Mouse (Mus musculus) forebrain, embryonic 11.5 days (tissue): ENCODE measurements around the gene Armc6. TPM values are rescaled to one million over a fixed set of nuclear protein-coding genes. Genes with fewer than 3 reads are reported as not detected.
"Not testable (repeated sequence)": the region's sequence is repeated elsewhere in the genome, so short reads cannot be mapped to it uniquely, and the experiment has no call there.

Experiments used
- ATAC-seq: fragments of 200-750 bp; cut with Nextera tagmentation; replicated peaks from 2 replicates; pipeline ENCODE4 v1.8.0; 2017; ENCODE audit warnings: moderate TSS enrichment; ENCODE audit not compliant: low FRiP score
- DNase-seq: peaks from one replicate; pipeline ENCODE4 v3.0.0-alpha.2; 2017; ENCODE audit warnings: low spot score
- H3K27ac ChIP-seq: fragments of 300-500 bp; sonication (generic); 2 replicates; pipeline ENCODE4 v1.5.1; 2014; ENCODE audit warnings: low read depth, low read length
- H3K27me3 ChIP-seq: fragments of 300-500 bp; sonication (generic); 2 replicates; pipeline ENCODE4 v1.6.1; 2014; ENCODE audit warnings: mild to moderate bottlenecking, low read length, mixed read lengths; ENCODE audit not compliant: control insufficient read depth, insufficient read depth
- H3K36me3 ChIP-seq: fragments of 300-500 bp; sonication (generic); 2 replicates; pipeline ENCODE4 v1.6.1; 2014; ENCODE audit warnings: mild to moderate bottlenecking, low read length, moderate library complexity, mixed read lengths; ENCODE audit not compliant: control insufficient read depth, insufficient read depth
- H3K4me1 ChIP-seq: fragments of 300-500 bp; sonication (generic); replicated peaks from 2 replicates; pipeline ENCODE4 v1.6.1; 2014; ENCODE audit warnings: low read length, mixed read lengths; ENCODE audit not compliant: control insufficient read depth, insufficient read depth
- H3K4me2 ChIP-seq: fragments of 300-500 bp; sonication (generic); 2 replicates; pipeline ENCODE4 v1.6.1; 2014; ENCODE audit warnings: low read depth, mild to moderate bottlenecking, low read length, moderate library complexity, mixed read lengths; ENCODE audit not compliant: severe bottlenecking
- H3K4me3 ChIP-seq: fragments of 300-500 bp; sonication (generic); 2 replicates; pipeline ENCODE4 v1.5.1; 2014; ENCODE audit warnings: low read depth, low read length
- H3K9ac ChIP-seq: fragments of 300-500 bp; sonication (generic); 2 replicates; pipeline ENCODE4 v1.6.1; 2014; ENCODE audit warnings: low read length
- H3K9me3 ChIP-seq: fragments of 300-500 bp; sonication (generic); 2 replicates; pipeline ENCODE4 v1.6.1; 2016; ENCODE audit warnings: low read length, mixed read lengths; ENCODE audit not compliant: control insufficient read depth
- WGBS: fragments of 180-500 bp; shearing (Covaris S2); extraction: QIAGEN DNeasy Blood & Tissue Kit; methylation state at CpG from one replicate; pipeline ENCODE4 v1.1.7; 2014; 5-methylcytosine and 5-hydroxymethylcytosine counted together
- polyA plus RNA-seq: library from polyadenylated mRNA; unstranded; fragments of >200 nt; fragmentation: Nextera tagmentation; extraction: Ambion mirVana; gene quantifications from 2 replicates; pipeline ENCODE4 v1.2.1, GENCODE M21; 2014

The Armc6 gene
- polyA plus RNA-seq, 1 experiment from 2014 or later: 31.2 TPM

DNA sequence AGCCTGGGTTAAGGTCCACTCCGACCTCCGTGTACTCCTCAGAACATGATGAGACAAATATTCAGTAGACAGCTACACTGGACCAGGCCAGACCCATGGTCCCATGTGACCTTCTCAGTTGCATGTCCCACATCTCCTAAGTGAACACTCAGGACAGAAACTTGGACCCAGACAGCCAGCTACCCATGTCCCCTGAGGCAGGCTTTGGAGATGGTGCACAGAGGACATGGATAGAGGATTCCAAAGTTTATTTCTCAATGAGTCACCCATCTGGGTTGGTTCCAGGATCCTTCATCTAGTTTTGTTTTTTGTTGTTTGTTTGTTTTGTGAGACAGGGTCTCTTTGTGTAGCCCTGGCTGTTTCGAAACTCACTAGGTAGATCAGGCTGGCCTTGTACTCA, 13.4 kb downstream of the Armc6 start:
- 95% methylated on average over 3 of the region's 3 CpGs for WGBS
- no peak for ATAC-seq
- no peak overlapping the region for H3K9ac ChIP-seq
- H3K4me1 ChIP-seq: no peaks in the 10 kb centered on the region
- DNase-seq: no peak
- H3K27me3 ChIP-seq: no peaks in the 10 kb centered on the region
- no peak overlapping the region for H3K4me3 ChIP-seq
- no peak overlapping the region for H3K27ac ChIP-seq
- no peaks in the 10 kb centered on the region for H3K36me3 ChIP-seq
- no peak overlapping the region for H3K4me2 ChIP-seq
- H3K9me3 ChIP-seq: no peaks in the 10 kb centered on the region

DNA sequence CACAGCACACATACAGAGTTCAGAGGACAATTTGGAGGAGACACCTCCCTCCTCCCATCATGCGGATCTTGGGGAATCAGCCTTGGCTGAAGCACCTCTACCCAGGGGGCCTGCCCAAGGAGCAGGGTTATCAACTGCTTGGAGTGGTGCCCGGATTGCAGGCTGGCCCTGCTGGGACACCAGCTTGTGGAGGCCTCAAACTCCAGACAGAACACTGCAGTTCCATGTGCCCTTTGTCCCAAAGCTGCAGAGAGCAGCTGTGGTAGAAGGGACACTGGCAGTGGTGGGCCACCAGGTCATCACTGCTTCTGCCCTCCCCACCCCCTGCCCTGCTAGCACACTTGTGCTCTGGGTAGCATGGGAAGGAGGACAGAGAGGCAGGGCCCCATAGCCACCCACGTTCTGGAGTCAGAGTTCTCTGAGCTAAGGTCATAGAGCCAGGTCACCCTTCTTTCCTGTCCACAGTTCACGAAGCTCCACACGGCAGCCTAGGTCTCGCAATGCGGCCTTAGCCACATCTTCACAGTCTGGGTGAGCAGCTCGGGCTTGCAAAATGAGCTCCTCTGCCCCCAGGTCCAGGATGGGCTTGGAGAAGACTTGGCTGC, 13.9 kb downstream of the Armc6 start:
- Histone ChIP-seq H3K27me3 (no peaks in the 10 kb centered on the region), H3K9ac (no peak overlapping the region), H3K9me3 (no peaks in the 10 kb centered on the region), H3K4me1 (no peaks in the 10 kb centered on the region), H3K27ac (no peak overlapping the region), H3K36me3 (no peaks in the 10 kb centered on the region), H3K4me2 (no peak overlapping the region), H3K4me3 (no peak overlapping the region)
- 78% methylated on average over 8 of the region's 8 CpGs for WGBS
- DNase-seq: no peak
- no peak for ATAC-seq

DNA sequence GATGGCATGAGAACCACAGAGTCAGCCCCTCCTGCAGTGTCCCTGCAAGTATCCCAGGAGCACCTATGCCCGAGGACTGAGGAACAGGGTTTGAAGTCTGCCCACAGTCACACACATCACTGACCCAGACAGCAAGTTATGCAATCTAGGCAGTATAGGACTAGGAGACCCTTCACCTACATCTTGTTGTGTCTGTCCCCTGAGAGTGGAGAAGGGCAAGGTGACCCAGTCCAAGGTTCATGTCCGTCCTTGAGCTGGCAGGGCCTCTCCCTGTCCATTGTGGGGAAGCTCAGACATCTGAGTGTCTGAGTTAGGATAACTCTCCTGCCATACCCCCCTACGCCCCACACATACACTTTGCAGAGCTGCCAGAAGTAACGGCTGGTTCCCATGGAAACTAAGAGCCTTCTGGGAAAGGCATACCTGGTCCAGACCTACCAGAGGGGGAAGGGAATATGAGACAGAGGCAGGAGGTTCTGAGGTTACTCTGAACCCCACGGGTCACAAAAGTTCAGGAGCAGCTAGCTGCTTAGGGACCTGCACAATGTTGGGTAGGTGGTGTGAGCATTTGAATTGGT, 15.1 kb downstream of the Armc6 start:
- WGBS: 65% methylated on average over 5 of the region's 5 CpGs

DNA sequence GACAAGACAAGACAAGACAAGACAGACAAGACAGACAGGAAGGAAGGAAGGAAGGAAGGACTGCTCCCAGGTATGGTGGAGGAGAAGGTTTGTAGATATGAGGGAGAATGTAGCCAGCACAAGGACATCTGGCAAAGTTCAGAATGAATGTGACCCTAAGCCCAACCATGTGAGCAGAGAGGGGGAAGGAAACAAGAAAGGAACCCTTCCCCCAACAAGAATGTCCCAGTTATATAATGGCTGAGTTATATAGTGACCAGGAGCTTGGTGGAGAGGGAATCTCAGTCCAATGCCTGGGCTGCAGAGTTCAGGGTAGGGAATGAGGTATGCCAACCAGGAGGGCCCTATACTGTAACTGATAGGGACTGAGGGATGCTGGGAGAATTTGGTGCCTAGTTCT, 16.8 kb downstream of the Armc6 start:
- ATAC-seq: no peak

More for the DNA sequence above, 15.1 kb downstream of the Armc6 start:
- Histone ChIP-seq H3K36me3 (no peaks in the 10 kb centered on the region), H3K9ac (no peak overlapping the region), H3K27me3 (no peaks in the 10 kb centered on the region), H3K4me2 (no peak overlapping the region), H3K4me1 (no peaks in the 10 kb centered on the region), H3K27ac (no peak overlapping the region), H3K9me3 (no peaks in the 10 kb centered on the region), H3K4me3 (no peak overlapping the region)
- no peak for ATAC-seq
- DNase-seq: no peak

DNA sequence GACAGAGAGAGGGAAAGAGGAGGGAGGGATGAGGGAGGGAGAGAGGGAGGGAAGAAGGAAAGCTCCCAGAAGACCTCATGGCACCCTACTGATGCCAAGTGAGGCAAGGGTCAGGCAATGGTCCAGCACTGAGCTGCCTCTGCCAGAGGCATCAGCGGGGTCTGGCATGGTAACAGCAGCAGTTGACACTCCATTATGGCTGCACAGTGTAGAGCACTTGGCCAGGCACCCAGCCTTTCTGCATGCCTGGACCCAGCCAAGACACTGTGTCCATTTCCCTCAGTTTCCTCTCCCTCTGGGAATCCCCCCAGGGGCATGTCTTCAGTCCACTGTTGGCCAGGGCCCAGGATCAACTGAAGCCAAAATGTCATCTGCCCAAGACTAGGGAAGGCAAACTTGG, 17.7 kb downstream of the Armc6 start:
- Histone ChIP-seq H3K36me3 (no peaks in the 10 kb centered on the region), H3K9me3 (no peaks in the 10 kb centered on the region), H3K4me3 (no peak overlapping the region), H3K4me2 (no peak overlapping the region), H3K9ac (no peak overlapping the region), H3K27me3 (no peaks in the 10 kb centered on the region; the same call in 1 of the 2 replicates), H3K4me1 (peaks cover 2% of the 10 kb centered on the region; the same call in 1 of the 2 replicates), H3K27ac (no peak overlapping the region)
- ATAC-seq (no peak), DNase-seq (no peak)
- 82% methylated on average over 1 of the region's 1 CpGs for WGBS

More for the DNA sequence above, 16.8 kb downstream of the Armc6 start:
- no peak overlapping the region for H3K27ac ChIP-seq
- H3K4me3 ChIP-seq: no peak overlapping the region
- no peak overlapping the region for H3K4me2 ChIP-seq
- H3K4me1 ChIP-seq: no peaks in the 10 kb centered on the region
- no peak overlapping the region for H3K9ac ChIP-seq
- H3K36me3 ChIP-seq: no peaks in the 10 kb centered on the region
- no peaks in the 10 kb centered on the region for H3K9me3 ChIP-seq
- H3K27me3 ChIP-seq: no peaks in the 10 kb centered on the region
- DNase-seq: no peak

DNA sequence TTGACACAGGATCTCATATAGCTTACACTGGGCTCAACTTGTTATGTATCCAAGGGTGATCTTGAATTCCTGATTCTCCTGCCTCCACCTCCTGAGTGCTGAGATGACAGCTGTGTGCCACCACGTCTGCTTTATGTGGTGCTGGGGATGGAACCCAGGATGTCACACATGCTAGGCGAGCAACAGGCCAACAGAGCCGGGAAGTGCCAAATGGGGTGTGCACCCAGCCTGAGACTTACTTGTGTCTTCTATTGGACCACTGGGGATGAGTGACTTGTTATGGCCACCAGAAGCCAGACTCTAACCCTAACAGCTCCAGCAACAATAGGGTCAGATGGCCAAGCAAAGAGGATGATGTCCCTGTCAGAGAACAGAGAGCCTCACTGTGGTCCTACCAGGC, 18.1 kb downstream of the Armc6 start:
- not testable (repeated sequence) for H3K27ac ChIP-seq, H3K27me3 ChIP-seq, H3K4me3 ChIP-seq, H3K9me3 ChIP-seq, DNase-seq, ATAC-seq, H3K4me1 ChIP-seq, H3K4me2 ChIP-seq, H3K9ac ChIP-seq, H3K36me3 ChIP-seq
- 79% methylated on average over 3 of the region's 3 CpGs for WGBS

DNA sequence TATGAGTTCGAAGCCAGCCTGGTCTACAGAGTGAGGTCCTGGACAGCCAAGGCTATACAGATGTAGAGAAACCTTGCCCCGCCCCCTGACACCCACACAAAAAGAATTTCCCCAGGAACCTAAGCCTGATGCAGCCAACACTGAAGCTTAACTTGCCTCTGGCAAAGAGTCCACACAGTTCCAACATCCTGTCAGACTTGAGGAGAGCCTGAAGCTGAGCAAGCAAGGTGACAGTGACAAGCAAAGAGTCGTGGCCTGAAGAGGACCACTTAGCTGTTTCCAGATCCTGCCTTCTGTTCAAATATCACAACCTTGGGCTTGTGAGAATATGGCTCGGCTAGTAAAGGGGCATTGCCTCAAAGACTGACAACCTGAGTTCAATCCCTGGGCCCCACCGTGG, 19.2 kb downstream of the Armc6 start:
- H3K4me1 ChIP-seq: peaks cover 4% of the 10 kb centered on the region; the same call in 1 of the 2 replicates
- H3K27ac ChIP-seq: no peak overlapping the region
- 78% methylated on average over 5 of the region's 5 CpGs for WGBS
- no peak for DNase-seq
- H3K4me3 ChIP-seq: no peak overlapping the region
- H3K4me2 ChIP-seq: no peak overlapping the region
- no peak for ATAC-seq
- H3K9me3 ChIP-seq: no peaks in the 10 kb centered on the region
- H3K27me3 ChIP-seq: peaks cover 10% of the 10 kb centered on the region
- no peak overlapping the region for H3K9ac ChIP-seq
- no peaks in the 10 kb centered on the region for H3K36me3 ChIP-seq

DNA sequence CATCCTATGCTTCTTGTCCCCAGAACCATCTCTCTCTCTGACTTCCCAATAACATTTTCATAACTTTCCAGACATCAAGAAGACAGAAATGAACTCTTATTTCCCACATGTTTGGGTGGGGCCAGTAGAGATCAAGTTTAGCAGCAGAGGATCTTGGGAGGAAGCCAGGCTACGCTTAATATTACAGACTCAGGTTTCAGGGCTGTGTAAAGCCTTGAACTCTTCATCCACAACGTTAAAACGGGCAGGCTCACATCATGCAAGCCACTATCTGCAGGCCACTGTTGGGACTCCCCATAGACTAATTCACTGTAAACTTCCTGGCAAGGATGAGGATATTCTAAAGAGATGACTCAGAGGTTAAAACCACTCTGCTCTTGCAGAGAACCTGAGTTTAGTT, 19.9 kb downstream of the Armc6 start:
- Histone ChIP-seq H3K9me3 (no peaks in the 10 kb centered on the region), H3K36me3 (no peaks in the 10 kb centered on the region), H3K4me2 (no peak overlapping the region), H3K4me3 (no peak overlapping the region), H3K27ac (no peak overlapping the region), H3K4me1 (peaks cover 4% of the 10 kb centered on the region; the same call in 1 of the 2 replicates), H3K27me3 (peaks cover 10% of the 10 kb centered on the region), H3K9ac (no peak overlapping the region)
- DNase-seq: no peak
- ATAC-seq: no peak
- WGBS: 64% methylated on average over 3 of the region's 3 CpGs
